Mouse (Mus musculus) ES-Bruce4 (cell line): ENCODE data around the gene Evi2a.

Source experiments
- CTCF ChIP-seq: IDR thresholded peaks from one replicate; pipeline ENCODE4 v1.8.1; 2011; ENCODE audit warnings: low read depth, low read length
- POLR2A ChIP-seq: IDR thresholded peaks from one replicate; pipeline ENCODE4 v1.8.1; 2011; ENCODE audit warnings: low read length; ENCODE audit not compliant: insufficient read depth

GRCm38 (mm10) chr11:79519878-79520291 lies 10.5 kb downstream of the Evi2a start:
- no peak for TF ChIP-seq CTCF
- no peak for TF ChIP-seq POLR2A
